8 mouse cellular contexts compared by ENCODE assay signal in the genomic region with DNA sequence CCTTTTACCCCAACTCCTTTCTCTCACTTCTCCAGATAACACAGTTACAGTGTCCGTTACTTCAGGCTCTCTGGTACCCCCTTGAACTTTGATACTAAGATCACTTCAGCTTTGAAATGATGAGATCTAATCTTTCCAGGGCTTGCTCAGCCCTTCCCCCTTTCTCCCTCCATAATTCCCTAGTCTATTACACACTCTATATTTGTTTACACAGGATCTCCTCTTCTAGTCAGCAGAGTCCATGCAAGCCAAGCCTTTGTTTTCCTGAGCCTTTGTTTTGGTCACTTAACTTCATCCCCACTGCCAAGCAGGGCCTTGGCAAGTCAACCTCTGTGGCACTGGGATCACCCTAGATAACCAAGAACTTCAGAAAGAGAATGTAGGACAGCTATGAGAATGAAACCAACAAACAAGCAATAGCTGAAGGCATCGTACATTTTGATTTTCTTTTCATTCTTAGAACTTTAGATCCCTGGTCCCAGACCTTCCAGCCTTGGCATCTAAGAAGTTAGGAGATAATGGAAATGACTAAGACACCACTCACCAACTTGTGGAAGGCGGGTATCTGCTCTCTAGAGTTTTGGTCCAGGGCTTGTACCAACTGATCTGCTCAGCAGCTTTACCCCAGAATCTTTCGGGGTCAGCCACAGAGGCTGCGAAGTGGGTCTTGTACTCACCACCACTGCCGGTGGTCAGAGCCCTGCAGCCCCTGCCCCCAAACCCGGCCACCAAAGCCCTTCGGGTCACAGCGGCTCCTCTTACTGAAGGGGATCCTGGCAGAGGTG. TPM values are rescaled to one million over a fixed set of nuclear protein-coding genes. Genes with fewer than 3 reads are reported as not detected.
DNase-seq lines count a peak whose midpoint lies in the region; ATAC-seq and TF ChIP-seq lines count a peak whose summit lies in the region.

No protein-coding gene starts in this region.

- peak overlapping the region; percentile 57 for H3K27ac ChIP-seq in lung, embryonic 15.5 days
- no peak overlapping the region for H3K27ac ChIP-seq in forebrain, embryonic 14.5 days (ENCODE audit: low read depth, low read length)
- H3K27ac ChIP-seq in limb, embryonic 11.5 days (replicated peaks; ENCODE audit: low read depth, low read length): no peak overlapping the region
- no peak overlapping the region for H3K27ac ChIP-seq in small intestine, adult 2 months (ENCODE audit: insufficient read depth, low read depth, low read length)

- no peaks in the 10 kb centered on the region for H3K9me3 ChIP-seq in lung, embryonic 15.5 days
- no peaks in the 10 kb centered on the region for H3K9me3 ChIP-seq in forebrain, embryonic 14.5 days (replicated peaks; ENCODE audit: control insufficient read depth, low read length)
- H3K9me3 ChIP-seq in limb, embryonic 11.5 days (ENCODE audit: control insufficient read depth, low read length): no peaks in the 10 kb centered on the region

- peak; percentile 51 for ATAC-seq in lung, embryonic 15.5 days (ENCODE audit: borderline replicate concordance, extremely low read depth, low FRiP score, low TSS enrichment)
- ATAC-seq in forebrain, embryonic 14.5 days: no peak; the same call in 1 of the 2 replicates
- peak; percentile 75 for ATAC-seq in limb, embryonic 11.5 days (ENCODE audit: insufficient number of reproducible peaks, low FRiP score, low TSS enrichment, low read depth)

- no peaks in the 10 kb centered on the region for H3K27me3 ChIP-seq in lung, embryonic 15.5 days
- H3K27me3 ChIP-seq in forebrain, embryonic 14.5 days (replicated peaks; ENCODE audit: control insufficient read depth, insufficient read depth, low read length): no peaks in the 10 kb centered on the region
- H3K27me3 ChIP-seq in limb, embryonic 11.5 days (ENCODE audit: control insufficient read depth, insufficient read depth, low read length): no peaks in the 10 kb centered on the region
- H3K27me3 ChIP-seq in small intestine, adult 2 months (ENCODE audit: control insufficient read depth, insufficient read depth, low read length): no peaks in the 10 kb centered on the region

- DNase-seq in lung, postnatal 10 days: no peak
- DNase-seq in forebrain, embryonic 14.5 days (ENCODE audit: low spot score): no peak
- DNase-seq in limb, embryonic 11.5 days (ENCODE audit: low spot score): no peak
- DNase-seq in left cerebral cortex, postnatal 25 days (ENCODE audit: low spot score in 2 of 2): no peak
- no peak for DNase-seq in gastrocnemius, postnatal 25 days
- DNase-seq in cerebellum, postnatal 10 days: no peak

- TF ChIP-seq POLR2A in small intestine, adult 2 months (IDR thresholded peaks at IDR 0.05; ENCODE audit: low read depth, low read length): no peak

- H3K36me3 ChIP-seq in lung, embryonic 15.5 days: no peaks in the 10 kb centered on the region
- H3K36me3 ChIP-seq in forebrain, embryonic 14.5 days (ENCODE audit: control insufficient read depth, insufficient read depth, low read length): no peaks in the 10 kb centered on the region
- H3K36me3 ChIP-seq in limb, embryonic 11.5 days (ENCODE audit: control insufficient read depth, insufficient read depth, low read length): no peaks in the 10 kb centered on the region
- no peaks in the 10 kb centered on the region for H3K36me3 ChIP-seq in small intestine, adult 2 months (ENCODE audit: control insufficient read depth, insufficient read depth, low read length)

- no peak for TF ChIP-seq CTCF in small intestine, adult 2 months (IDR thresholded peaks at IDR 0.05; ENCODE audit: extremely low read depth, insufficient read length, insufficient replicate concordance, low read depth, low read length)

- H3K4me1 ChIP-seq in lung, embryonic 15.5 days: peaks cover 6% of the 10 kb centered on the region; the same call in 1 of the 2 replicates
- no peaks in the 10 kb centered on the region; the same call in none of the 2 replicates for H3K4me1 ChIP-seq in forebrain, embryonic 14.5 days (ENCODE audit: control insufficient read depth, insufficient read depth, low read length)
- H3K4me1 ChIP-seq in limb, embryonic 11.5 days (ENCODE audit: control insufficient read depth, insufficient read depth, low read length): no peaks in the 10 kb centered on the region
- H3K4me1 ChIP-seq in small intestine, adult 2 months (ENCODE audit: control insufficient read depth, insufficient read depth, insufficient read length, low read length): peaks cover 3% of the 10 kb centered on the region; the same call in 1 of the 2 replicates

- WGBS in lung, embryonic 15.5 days: 5% methylated on average over 9 of the region's 9 CpGs
- 10% methylated on average over 9 of the region's 9 CpGs for WGBS in forebrain, embryonic 14.5 days
- 10% methylated on average over 9 of the region's 9 CpGs for WGBS in limb, embryonic 11.5 days
- WGBS in small intestine, adult 2 months: 10% methylated on average over 9 of the region's 9 CpGs

- H3K4me3 ChIP-seq in lung, embryonic 15.5 days: peak overlapping the region; percentile 52
- H3K4me3 ChIP-seq in forebrain, embryonic 14.5 days (ENCODE audit: low read depth, low read length): peak overlapping the region; percentile 26
- H3K4me3 ChIP-seq in limb, embryonic 11.5 days (ENCODE audit: low read depth, low read length): peak overlapping the region; percentile 48
- H3K4me3 ChIP-seq in small intestine, adult 2 months (ENCODE audit: low read depth, low read length): peak overlapping the region; percentile 68

- peak overlapping the region; percentile 56 for H3K4me2 ChIP-seq in lung, embryonic 15.5 days
- H3K4me2 ChIP-seq in forebrain, embryonic 14.5 days (ENCODE audit: low read length): peak overlapping the region; percentile 52
- H3K4me2 ChIP-seq in limb, embryonic 11.5 days (ENCODE audit: low read depth, severe bottlenecking): peak overlapping the region; percentile 68

- intact Hi-C loops in left cerebral cortex, postnatal 25 days (cut with DNase I): no loop called here

- peak overlapping the region; percentile 50 for H3K9ac ChIP-seq in lung, embryonic 15.5 days
- peak overlapping the region; percentile 35; the same call in 1 of the 2 replicates for H3K9ac ChIP-seq in forebrain, embryonic 14.5 days (ENCODE audit: low read length)
- H3K9ac ChIP-seq in limb, embryonic 11.5 days (ENCODE audit: low read length): peak overlapping the region; percentile 72; the same call in 1 of the 2 replicates

RNA-seq across cellular contexts. Expression of a gene that starts 0.5 kb away (rescaled TPM):
- 8.3 and 9.8 TPM in 2 replicates for polyA plus RNA-seq in lung, embryonic 15.5 days (2015; fragmentation: Nextera tagmentation; extraction: Ambion mirVana)
- polyA plus RNA-seq in forebrain, embryonic 14.5 days (2014; fragmentation: Nextera tagmentation; extraction: Ambion mirVana): 0.55 and 0.61 TPM in 2 replicates
- 3.3 and 3.6 TPM in 2 replicates for polyA plus RNA-seq in limb, embryonic 11.5 days (2014; fragmentation: Nextera tagmentation; extraction: Ambion mirVana)
- polyA plus RNA-seq in small intestine, adult 2 months (2012; rRNA removed): 0.05 and 0.06 TPM in 2 replicates
- total RNA-seq in left cerebral cortex, postnatal 25 days (2021): under 1 TPM; 0.64 to 0.73 TPM
- total RNA-seq in gastrocnemius, postnatal 25 days (2021): 1 to 10 TPM; 4.7 to 6.1 TPM
